Mouse (Mus musculus) liver, postnatal 0 days (tissue): ENCODE data around the gene Atp6v1g1. TPM values are rescaled to one million over a fixed set of nuclear protein-coding genes. Genes with fewer than 3 reads are reported as not detected.
A peak's percentile ranks its signal among the peaks of the same experiment; 100 is the strongest.

ENCODE experiments used
- ATAC-seq: fragments of 200-750 bp; cut with Nextera tagmentation; 2 replicates; pipeline ENCODE4 v1.8.0; 2017; ENCODE audit warnings: mild to moderate bottlenecking, moderate library complexity
- DNase-seq: peaks from one replicate; pipeline ENCODE4 v3.0.0-alpha.2; 2016
- H3K27ac ChIP-seq: fragments of 300-500 bp; sonication (generic); 2 replicates; pipeline ENCODE4 v1.5.1; 2014; ENCODE audit warnings: antibody characterized with exemption, moderate library complexity, mild to moderate bottlenecking, low read depth
- H3K27me3 ChIP-seq: fragments of 300-500 bp; sonication (generic); 2 replicates; pipeline ENCODE4 v1.6.1; 2014; ENCODE audit warnings: low read length, control low read depth, mixed read lengths; ENCODE audit not compliant: insufficient read depth
- H3K36me3 ChIP-seq: fragments of 300-500 bp; sonication (generic); replicated peaks from 2 replicates; pipeline ENCODE4 v1.6.1; 2014; ENCODE audit warnings: mild to moderate bottlenecking, control low read depth, low read length, moderate library complexity, mixed read lengths; ENCODE audit not compliant: insufficient read depth
- H3K4me1 ChIP-seq: fragments of 300-500 bp; sonication (generic); 2 replicates; pipeline ENCODE4 v1.6.1; 2014; ENCODE audit warnings: antibody characterized with exemption, mild to moderate bottlenecking, control low read depth; ENCODE audit not compliant: insufficient read depth
- H3K4me2 ChIP-seq: fragments of 300-500 bp; sonication (generic); 2 replicates; pipeline ENCODE4 v1.6.1; 2014; ENCODE audit warnings: low read depth, mild to moderate bottlenecking, low read length, moderate library complexity, mixed read lengths
- H3K4me3 ChIP-seq: fragments of 300-500 bp; sonication (generic); 2 replicates; pipeline ENCODE4 v1.5.1; 2014; ENCODE audit warnings: low read depth, low read length
- H3K9ac ChIP-seq: fragments of 300-500 bp; sonication (generic); replicated peaks from 2 replicates; pipeline ENCODE4 v1.6.1; 2014; ENCODE audit warnings: mild to moderate bottlenecking, moderate library complexity
- H3K9me3 ChIP-seq: fragments of 300-500 bp; sonication (generic); 2 replicates; pipeline ENCODE4 v1.6.1; 2016; ENCODE audit warnings: mild to moderate bottlenecking, control low read depth, low read length, mixed read lengths
- CTCF ChIP-seq: sonication (generic); IDR thresholded peaks from 2 replicates; pipeline ENCODE4 v1.5.1; 2016; ENCODE audit warnings: antibody characterized with exemption, low read depth
- EP300 ChIP-seq: IDR thresholded peaks from 2 replicates; pipeline ENCODE4 v1.6.1; 2016; ENCODE audit warnings: antibody characterized with exemption, low read depth, mild to moderate bottlenecking
- WGBS: fragments of 180-500 bp; shearing (Covaris S2); extraction: QIAGEN DNeasy Blood & Tissue Kit; methylation state at CpG from one replicate; pipeline ENCODE4 v1.1.7; 2014; ENCODE audit not compliant: insufficient replicate concordance; 5-methylcytosine and 5-hydroxymethylcytosine counted together
- polyA plus RNA-seq: library from polyadenylated mRNA; unstranded; fragments of >200 nt; fragmentation: Nextera tagmentation; extraction: Ambion mirVana; gene quantifications from 2 replicates; pipeline ENCODE4 v1.2.1, GENCODE M21; 2015

The Atp6v1g1 gene
- polyA plus RNA-seq, 1 experiment from 2014 or later: 152 TPM

DNA sequence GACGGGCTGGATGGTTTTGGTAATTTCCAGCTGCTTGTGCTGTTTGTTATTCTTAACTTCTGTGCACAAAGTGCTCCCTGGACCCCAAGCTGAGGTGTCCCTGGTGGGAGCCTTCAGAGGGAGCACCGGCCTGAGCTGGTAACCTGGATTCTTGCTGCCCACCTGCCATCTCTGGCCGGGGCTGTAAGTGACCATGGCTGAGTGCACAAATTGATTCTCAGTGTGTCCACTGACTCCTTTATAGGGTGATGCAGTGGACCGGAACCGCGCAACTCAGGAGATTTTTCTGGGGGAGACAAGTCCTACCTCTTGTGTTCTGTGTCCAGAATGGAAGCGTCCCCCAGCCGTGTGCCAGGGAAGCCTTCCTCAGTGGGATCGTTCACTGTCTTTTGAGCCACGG lies 40.6 kb downstream of the Atp6v1g1 start:
- H3K9ac ChIP-seq: no peak overlapping the region
- DNase-seq: no peak
- ATAC-seq: no peak
- H3K27ac ChIP-seq: no peak overlapping the region
- H3K9me3 ChIP-seq: no peaks in the 10 kb centered on the region
- TF ChIP-seq EP300 (no peak), CTCF (no peak)
- 86% methylated on average over 10 of the region's 10 CpGs for WGBS
- H3K4me3 ChIP-seq: no peak overlapping the region
- H3K36me3 ChIP-seq: peaks cover 9% of the 10 kb centered on the region
- no peak overlapping the region for H3K4me2 ChIP-seq
- no peaks in the 10 kb centered on the region for H3K27me3 ChIP-seq
- H3K4me1 ChIP-seq: no peaks in the 10 kb centered on the region

DNA sequence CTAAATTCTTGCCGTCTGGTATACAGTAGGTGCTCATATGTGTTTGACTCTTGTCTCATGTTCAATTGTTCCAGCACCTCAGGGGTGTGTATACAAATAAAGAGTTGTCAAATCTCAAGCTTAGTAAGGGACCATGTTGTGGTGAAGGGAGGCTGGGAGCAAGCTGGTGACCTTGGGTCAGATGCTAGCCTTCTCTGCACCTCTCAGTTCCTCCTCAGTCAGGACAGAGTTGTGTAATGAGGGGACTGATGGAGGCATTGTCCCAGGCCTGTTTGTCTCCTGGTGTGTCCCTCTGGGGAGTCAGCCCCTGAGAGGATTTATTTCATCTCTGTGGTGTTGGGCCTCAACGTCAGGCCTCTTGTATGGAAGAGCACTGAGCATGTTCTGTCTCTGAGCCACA lies 41.7 kb downstream of the Atp6v1g1 start:
- Histone ChIP-seq H3K9me3 (no peaks in the 10 kb centered on the region), H3K27me3 (no peaks in the 10 kb centered on the region), H3K9ac (no peak overlapping the region), H3K4me2 (no peak overlapping the region), H3K4me1 (no peaks in the 10 kb centered on the region), H3K4me3 (no peak overlapping the region), H3K36me3 (peaks cover 7% of the 10 kb centered on the region), H3K27ac (no peak overlapping the region)
- DNase-seq: no peak
- TF ChIP-seq EP300 (no peak), CTCF (no peak)
- 62% methylated on average over 2 of the region's 2 CpGs for WGBS
- ATAC-seq: peak; percentile 13; the same call in 1 of the 2 replicates

DNA sequence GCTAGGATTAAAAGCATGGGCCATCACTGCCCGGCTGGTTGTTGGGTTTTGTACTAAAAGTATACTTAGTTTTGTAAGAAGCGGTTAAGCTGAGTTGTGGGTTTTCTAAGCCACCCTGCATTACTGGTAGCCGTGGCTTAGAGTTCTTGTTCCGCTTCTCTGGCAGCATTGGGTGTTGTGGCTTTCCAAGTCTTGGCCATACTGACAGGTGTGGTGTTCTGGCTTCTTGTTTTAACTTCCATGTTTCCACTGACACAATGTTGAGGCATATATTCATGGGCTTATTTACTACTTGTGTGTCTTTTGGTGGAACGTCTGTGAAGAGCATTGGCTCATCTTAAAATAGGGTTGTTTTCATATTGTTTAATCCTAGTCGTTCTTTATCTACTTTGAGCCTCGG lies 45.4 kb downstream of the Atp6v1g1 start:
- H3K4me3 ChIP-seq: no peak overlapping the region
- no peaks in the 10 kb centered on the region for H3K36me3 ChIP-seq
- 53% methylated on average over 7 of the region's 7 CpGs for WGBS
- no peaks in the 10 kb centered on the region for H3K27me3 ChIP-seq
- H3K27ac ChIP-seq: no peak overlapping the region
- TF ChIP-seq CTCF (no peak), EP300 (no peak)
- H3K4me1 ChIP-seq: peaks cover 6% of the 10 kb centered on the region; the same call in 1 of the 2 replicates
- H3K9ac ChIP-seq: no peak overlapping the region
- ATAC-seq (no peak), DNase-seq (no peak)
- H3K4me2 ChIP-seq: no peak overlapping the region
- H3K9me3 ChIP-seq: no peaks in the 10 kb centered on the region

DNA sequence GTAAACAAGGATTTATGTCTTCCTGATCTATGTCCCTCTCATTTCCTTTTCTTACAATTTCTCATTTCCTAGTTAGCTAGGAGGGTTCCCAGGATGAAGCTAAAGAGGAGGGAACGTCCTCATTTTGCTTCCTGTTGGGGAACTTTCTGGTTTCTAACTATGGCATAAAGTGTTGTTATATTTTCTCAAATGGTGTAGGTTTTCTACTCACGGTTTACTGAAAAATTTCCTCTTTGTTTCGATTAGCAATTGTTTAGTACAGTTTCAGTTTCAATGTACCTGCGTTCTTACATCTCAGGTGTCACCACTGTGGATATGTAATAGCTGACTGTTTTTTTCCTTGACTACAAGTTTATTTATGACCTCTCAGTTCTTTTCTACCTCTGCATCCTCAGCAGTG lies 46.0 kb downstream of the Atp6v1g1 start:
- WGBS: 43% methylated on average over 4 of the region's 4 CpGs
- no peak overlapping the region for H3K4me2 ChIP-seq
- no peak overlapping the region for H3K9ac ChIP-seq
- ATAC-seq (no peak), DNase-seq (no peak)
- H3K27ac ChIP-seq: no peak overlapping the region
- H3K4me3 ChIP-seq: no peak overlapping the region
- peaks cover 10% of the 10 kb centered on the region; the same call in 1 of the 2 replicates for H3K4me1 ChIP-seq
- H3K27me3 ChIP-seq: no peaks in the 10 kb centered on the region
- no peaks in the 10 kb centered on the region for H3K36me3 ChIP-seq
- H3K9me3 ChIP-seq: no peaks in the 10 kb centered on the region
- TF ChIP-seq CTCF (no peak), EP300 (no peak)

DNA sequence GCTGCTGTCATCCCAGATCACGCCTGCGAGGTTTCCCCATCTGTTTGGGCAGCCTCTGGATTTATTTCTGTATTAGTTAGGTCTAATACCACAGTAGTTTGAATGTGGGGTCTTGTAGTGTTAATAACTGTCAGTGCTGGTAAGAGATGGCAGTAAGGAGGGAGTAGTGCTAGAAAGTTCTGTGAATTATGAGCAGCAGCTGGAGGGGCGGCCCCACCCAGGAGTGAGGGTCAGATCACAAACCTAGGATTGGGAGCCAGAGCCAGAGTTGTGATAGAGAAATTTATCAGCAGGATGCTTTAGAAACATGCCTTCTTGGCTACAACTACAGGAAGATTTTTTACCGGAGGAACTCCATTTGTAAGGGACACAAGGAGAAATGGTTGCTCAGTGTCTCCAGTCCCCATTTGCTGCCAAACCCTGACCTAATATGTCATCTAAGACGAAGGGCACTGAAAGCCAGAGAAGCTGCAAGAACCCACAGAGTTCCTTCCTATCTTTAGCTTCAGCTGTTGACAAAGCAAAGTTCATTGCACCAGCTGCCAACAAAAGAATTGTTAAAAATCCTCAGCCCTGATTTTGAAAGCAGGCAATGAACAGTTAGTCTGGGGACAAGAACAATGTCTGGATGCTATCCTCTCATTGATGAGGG lies 50.0 kb downstream of the Atp6v1g1 start:
- Histone ChIP-seq H3K27me3 (no peaks in the 10 kb centered on the region), H3K4me3 (no peak overlapping the region), H3K4me2 (no peak overlapping the region), H3K4me1 (peaks cover 10% of the 10 kb centered on the region; the same call in 1 of the 2 replicates), H3K9me3 (no peaks in the 10 kb centered on the region), H3K9ac (no peak overlapping the region), H3K36me3 (no peaks in the 10 kb centered on the region), H3K27ac (no peak overlapping the region)
- ATAC-seq: no peak
- TF ChIP-seq EP300 (no peak), CTCF (no peak)
- no peak for DNase-seq
- 59% methylated on average over 5 of the region's 5 CpGs for WGBS

DNA sequence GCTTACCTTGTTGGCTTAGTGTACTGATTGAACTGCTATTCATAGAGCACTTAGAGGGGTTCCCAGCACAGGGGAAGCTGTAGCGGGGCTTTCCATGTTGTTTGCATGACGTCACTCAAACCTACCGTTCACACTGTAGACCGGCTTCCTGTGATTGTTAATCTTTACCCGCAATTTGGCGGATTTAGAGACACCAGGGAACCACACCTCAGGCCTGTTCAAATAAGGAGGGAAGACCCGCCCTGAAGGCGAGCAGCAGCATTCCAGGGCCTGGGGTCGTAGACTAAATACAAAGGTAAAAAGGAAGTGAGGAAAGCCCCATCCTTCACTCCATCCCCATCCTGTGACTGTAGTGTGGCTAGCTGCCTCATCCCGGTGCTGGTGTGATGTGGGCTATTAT lies 50.7 kb downstream of the Atp6v1g1 start:
- Histone ChIP-seq H3K9me3 (no peaks in the 10 kb centered on the region), H3K9ac (no peak overlapping the region), H3K36me3 (no peaks in the 10 kb centered on the region), H3K27me3 (no peaks in the 10 kb centered on the region), H3K4me1 (peaks cover 10% of the 10 kb centered on the region; the same call in 1 of the 2 replicates), H3K4me3 (no peak overlapping the region), H3K4me2 (peak overlapping the region; percentile 1; the same call in 1 of the 2 replicates), H3K27ac (no peak overlapping the region)
- DNase-seq (no peak), ATAC-seq (no peak)
- WGBS: 29% methylated on average over 10 of the region's 10 CpGs
- no peak for TF ChIP-seq CTCF
